Mouse (Mus musculus) left cerebral cortex, adult 2 months (tissue): Measurements from ENCODE around the gene Gm9922. TPM values are rescaled to one million over a fixed set of nuclear protein-coding genes. Genes with fewer than 3 reads are reported as not detected.

Experiments
- DNase-seq, 2 experiments: peaks; one replicate each; pipeline ENCODE4 v3.0.0; 2021 to 2022; ENCODE audit warnings: low spot score in 2 of 2, mixed read lengths in 1 of 2; ENCODE audit errors: extremely low spot score in 1 of 2
- H3K27ac ChIP-seq: fragments of 200-600 bp; 2 replicates; pipeline ENCODE4 v1.8.1; 2022
- H3K4me3 ChIP-seq: fragments of 200-600 bp; 2 replicates; pipeline ENCODE4 v1.8.1; 2022
- CTCF ChIP-seq: fragments of 200-600 bp; IDR thresholded peaks from 2 replicates; pipeline ENCODE4 v1.8.1; 2022; ENCODE audit warnings: antibody characterized with exemption, mild to moderate bottlenecking, moderate library complexity
- intact Hi-C: fragments of 180-260 bp; cut with DNase I; formaldehyde crosslinking; loops from one replicate; pipeline ENCODE4 v1.15.1; 2025
- total RNA-seq, 2 experiments: library from RNA; stranded (reverse); gene quantifications; 2 replicates each; pipeline ENCODE4 v1.2.3; 2021

Gene Gm9922
- total RNA-seq, 2 experiments from 2014 or later, result not detected

DNA sequence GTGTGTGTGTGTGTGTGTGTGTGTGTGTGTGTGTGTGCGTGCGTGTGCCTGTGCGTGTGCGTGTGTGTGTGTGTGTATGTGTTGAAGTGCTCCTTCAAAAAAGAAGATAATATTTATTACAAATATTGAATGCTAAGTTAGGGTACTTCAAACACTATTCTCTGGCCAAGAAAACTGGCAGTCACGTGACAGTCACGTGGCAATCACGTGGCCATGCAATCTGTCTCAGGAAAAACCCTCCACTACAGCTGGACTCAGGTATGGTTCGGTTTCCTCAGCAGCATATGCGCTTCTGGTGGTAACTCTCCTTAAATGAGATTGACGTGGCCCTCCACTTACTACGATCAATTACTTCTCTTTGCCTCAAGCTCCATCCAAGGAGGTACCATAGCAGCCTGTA, 18.2 kb upstream of the Gm9922 start:
- no peak overlapping the region for H3K27ac ChIP-seq
- intact Hi-C loops, result no loop called here
- DNase-seq, result no peak

GRCm38 (mm10) chr14:101746635-101747034, 17.0 kb upstream of the Gm9922 start:
- no peak overlapping the region for H3K27ac ChIP-seq
- no peak overlapping the region for H3K4me3 ChIP-seq
- intact Hi-C loops, result no loop called here
- TF ChIP-seq CTCF, result no peak
- DNase-seq, result no peak

More for the DNA sequence above, 18.2 kb upstream of the Gm9922 start:
- TF ChIP-seq CTCF, result no peak
- no peak overlapping the region for H3K4me3 ChIP-seq

DNA sequence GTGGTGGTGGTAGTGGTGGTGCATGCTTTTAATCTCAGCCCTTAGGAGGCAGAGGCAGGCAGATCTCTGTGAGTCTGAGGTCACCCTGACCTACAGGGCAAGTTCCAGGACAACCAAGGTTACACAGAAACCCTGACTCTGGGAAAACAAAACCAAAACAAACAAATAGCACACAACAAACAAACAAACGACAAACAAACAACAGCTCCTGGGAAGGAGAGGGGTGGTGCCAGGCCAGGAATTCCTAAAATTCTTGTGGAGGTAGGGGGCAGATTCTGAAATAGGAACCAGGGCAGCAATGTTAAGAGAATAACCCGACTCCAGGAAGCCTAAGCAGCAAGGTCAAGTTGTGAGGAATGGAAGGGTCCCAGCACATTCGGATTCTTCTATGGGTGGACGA, 7.9 kb upstream of the Gm9922 start:
- Histone ChIP-seq H3K27ac (no peak overlapping the region), H3K4me3 (no peak overlapping the region)
- DNase-seq, result no peak
- no peak for TF ChIP-seq CTCF
- intact Hi-C loops, result no loop called here

- TF ChIP-seq CTCF, result no peak
- intact Hi-C loops, result no loop called here
Measured at GRCm38 (mm10) chr14:101733542-101734303, 4.1 kb upstream of the Gm9922 start.

DNA sequence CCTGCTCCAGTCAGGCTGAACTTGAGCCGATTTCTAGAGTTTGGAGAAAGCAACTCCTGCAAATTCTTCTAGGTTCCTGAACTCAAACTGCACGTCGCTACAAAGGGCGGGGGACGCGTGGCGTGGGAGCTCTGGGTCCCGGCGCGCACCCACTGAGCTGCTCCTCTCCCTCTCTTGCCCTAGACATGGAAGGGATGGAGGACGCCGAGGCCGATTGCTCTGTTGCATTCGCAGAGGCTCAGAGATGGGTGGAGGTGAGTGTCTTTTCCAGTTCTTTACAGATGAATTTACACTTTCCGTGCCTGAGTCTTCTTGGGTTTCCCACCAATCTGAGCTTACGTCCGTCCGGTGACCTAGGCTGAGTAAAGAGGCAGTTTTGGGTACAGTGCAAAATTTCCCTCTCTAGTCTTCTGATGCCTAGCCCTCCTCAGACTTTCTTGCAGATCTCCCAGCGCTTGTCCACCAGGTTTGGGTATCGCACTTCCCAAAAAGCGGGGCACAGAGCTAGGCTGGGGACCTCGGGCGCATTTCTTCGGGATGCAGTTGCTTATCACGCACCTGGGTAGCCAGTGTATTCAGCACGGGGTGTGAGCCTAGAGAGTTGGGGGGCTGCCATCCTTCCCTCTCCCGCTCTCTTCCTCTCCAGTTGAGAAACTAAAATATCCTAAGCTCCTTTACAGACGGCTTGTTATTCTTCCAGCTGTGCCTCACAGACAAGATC, 518 bp upstream of the Gm9922 start:
- intact Hi-C loops, result no loop called here
- Histone ChIP-seq H3K27ac (no peak overlapping the region), H3K4me3 (peak overlapping the region; percentile 51)
- no peak for TF ChIP-seq CTCF
- no peak for DNase-seq

More at GRCm38 (mm10) chr14:101733542-101734303, 4.1 kb upstream of the Gm9922 start:
- H3K27ac ChIP-seq, result no peak overlapping the region
- no peak overlapping the region for H3K4me3 ChIP-seq
- DNase-seq, result no peak

- TF ChIP-seq CTCF, result no peak
- intact Hi-C loops, result no loop called here
- H3K4me3 ChIP-seq, result no peak overlapping the region
- no peak for DNase-seq
- no peak overlapping the region for H3K27ac ChIP-seq
Measured at GRCm38 (mm10) chr14:101714414-101714813, 15.2 kb downstream of the Gm9922 start.

- no peak for TF ChIP-seq CTCF
- H3K27ac ChIP-seq, result no peak overlapping the region
- DNase-seq, result no peak
- H3K4me3 ChIP-seq, result no peak overlapping the region
- intact Hi-C loops, result no loop called here
Measured at GRCm38 (mm10) chr14:101707088-101707487, 22.5 kb downstream of the Gm9922 start.

GRCm38 (mm10) chr14:101704479-101704878, 25.1 kb downstream of the Gm9922 start:
- no peak for DNase-seq
- no peak overlapping the region for H3K4me3 ChIP-seq
- no peak for TF ChIP-seq CTCF

DNA sequence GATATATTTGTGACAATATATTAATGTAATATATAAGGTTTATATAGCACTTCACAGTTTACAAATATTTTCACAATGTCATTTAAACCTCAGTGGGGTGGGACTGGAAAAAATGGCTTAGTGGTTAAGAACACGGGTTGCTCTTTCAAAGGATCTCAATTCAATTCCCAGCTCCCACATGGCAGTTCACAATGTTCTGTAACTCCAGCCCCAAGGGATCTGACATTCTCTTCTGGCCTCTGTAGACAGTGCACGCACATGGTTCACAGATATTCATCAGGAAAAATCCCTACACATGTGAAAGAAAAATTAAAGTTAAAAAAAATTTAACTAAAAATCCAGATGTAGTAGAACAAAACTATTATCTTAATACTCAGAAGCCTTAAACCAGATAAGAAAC, 41.2 kb downstream of the Gm9922 start:
- intact Hi-C loops, result no loop called here
- no peak overlapping the region for H3K4me3 ChIP-seq
- DNase-seq, result no peak
- no peak overlapping the region for H3K27ac ChIP-seq
- no peak for TF ChIP-seq CTCF

More at GRCm38 (mm10) chr14:101704479-101704878, 25.1 kb downstream of the Gm9922 start:
- H3K27ac ChIP-seq, result no peak overlapping the region
- intact Hi-C loops, result no loop called here

DNA sequence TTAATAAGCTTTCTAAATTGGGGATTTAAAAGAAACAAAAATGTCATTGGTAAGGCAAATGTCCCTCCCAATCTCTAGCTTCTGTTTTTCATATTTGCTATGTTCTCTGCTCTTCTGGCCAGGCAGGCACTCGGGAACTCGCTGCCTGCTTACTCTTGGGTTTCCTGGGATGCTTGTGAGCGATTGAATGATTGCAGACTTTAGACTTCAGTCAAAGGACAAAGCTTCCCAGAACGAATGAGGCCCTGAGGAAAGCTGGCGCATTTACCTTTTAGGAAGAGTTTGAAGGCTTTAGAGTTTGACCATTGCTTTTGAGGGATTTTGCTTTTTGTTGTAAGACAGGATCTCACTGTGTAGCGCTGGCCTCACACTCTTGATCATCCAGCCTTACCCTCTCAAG, 41.9 kb downstream of the Gm9922 start:
- intact Hi-C loops, result no loop called here
- no peak for TF ChIP-seq CTCF
- no peak for DNase-seq
- no peak overlapping the region for H3K27ac ChIP-seq
- no peak overlapping the region for H3K4me3 ChIP-seq

Other genes starting within 250 kb of the Gm9922 start
- gene Tbc1d4, start 120.6 kb downstream of the Gm9922 start, total RNA-seq, result 10 to 100 TPM; 10.6 to 11.3 TPM
- 10 to 100 TPM; 54.5 to 59.7 TPM for gene Commd6, start 89.1 kb downstream of the Gm9922 start, total RNA-seq
- gene Uchl3, start 75.8 kb downstream of the Gm9922 start, total RNA-seq, result 10 to 100 TPM; 37.5 to 40.1 TPM
- 100 to 1,000 TPM; 106 to 107 TPM for gene Lmo7, start 143 bp upstream of the Gm9922 start, total RNA-seq